Mouse (Mus musculus) left cerebral cortex, postnatal 10 days (tissue): Measurements from ENCODE around the gene Rpl23a. TPM values are rescaled to one million over a fixed set of nuclear protein-coding genes. Genes with fewer than 3 reads are reported as not detected.
A peak's percentile ranks its signal among the peaks of the same experiment; 100 is the strongest.

ENCODE experiments used
- DNase-seq, 2 experiments: peaks; one replicate each; pipeline ENCODE4 v3.0.0; 2021 to 2022; ENCODE audit warnings: low spot score in 2 of 2, mixed read lengths in 1 of 2; ENCODE audit errors: extremely low spot score in 1 of 2
- intact Hi-C: fragments of 180-260 bp; cut with DNase I; formaldehyde crosslinking; loops from one replicate; pipeline ENCODE4 v1.15.1; 2025
- total RNA-seq, 2 experiments: library from RNA; stranded (reverse); gene quantifications; 2 replicates each; pipeline ENCODE4 v1.2.3; 2021

Rpl23a gene
- 100 to 1,000 TPM; 802 to 805 TPM for total RNA-seq

GRCm38 (mm10) chr11:78182961-78183844, at the start of gene Rpl23a:
Rpl23a (minus strand) TSS chr11:78183584.
- intact Hi-C loops, result no loop called here
- DNase-seq, result peak; percentile 84 to 89

- intact Hi-C loops, result no loop called here
- DNase-seq, result no peak
Observed at GRCm38 (mm10) chr11:78231518-78231917, 48.1 kb upstream of the Rpl23a start.

GRCm38 (mm10) chr11:78223586-78223985, 40.2 kb upstream of the Rpl23a start:
- DNase-seq, result no peak
- intact Hi-C loops, result loop anchor here (5.0 kb wide), 1 partner anchor 49 kb away; no protein-coding TSS in a partner anchor

- intact Hi-C loops, result no loop called here
- DNase-seq, result peak; percentile 28 to 29
Observed at GRCm38 (mm10) chr11:78215709-78216317, 32.4 kb upstream of the Rpl23a start.

GRCm38 (mm10) chr11:78213086-78213817, 29.9 kb upstream of the Rpl23a start:
- DNase-seq, result peak in 1 of 2 experiments; percentile 17
- intact Hi-C loops, result loop anchor here (5.0 kb wide), 1 partner anchor 54 kb away; no protein-coding TSS in a partner anchor

GRCm38 (mm10) chr11:78211513-78211912, 28.1 kb upstream of the Rpl23a start:
- intact Hi-C loops, result loop anchor here (5.0 kb wide), 1 partner anchor 56 kb away; no protein-coding TSS in a partner anchor
- peak in 1 of 2 experiments; percentile 22 for DNase-seq

- intact Hi-C loops, result loop anchor here (5.0 kb wide), 1 partner anchor 57 kb away; no protein-coding TSS in a partner anchor
- DNase-seq, result no peak
Observed at GRCm38 (mm10) chr11:78210615-78211014, 27.2 kb upstream of the Rpl23a start.

- intact Hi-C loops, result loop anchor here (5.0 kb wide), 1 partner anchor 57 kb away; no protein-coding TSS in a partner anchor
- DNase-seq, result no peak
Observed at GRCm38 (mm10) chr11:78209886-78210285, 26.5 kb upstream of the Rpl23a start.

GRCm38 (mm10) chr11:78207190-78207589, 23.8 kb upstream of the Rpl23a start:
- DNase-seq, result no peak
- intact Hi-C loops, result no loop called here

- no peak for DNase-seq
- intact Hi-C loops, result no loop called here
Observed at GRCm38 (mm10) chr11:78205361-78206206, 22.2 kb upstream of the Rpl23a start.

- no peak for DNase-seq
- intact Hi-C loops, result no loop called here
Observed at GRCm38 (mm10) chr11:78204287-78204686, 20.9 kb upstream of the Rpl23a start.

GRCm38 (mm10) chr11:78202372-78202771, 19.0 kb upstream of the Rpl23a start:
- DNase-seq, result no peak

GRCm38 (mm10) chr11:78195101-78195863, 11.9 kb upstream of the Rpl23a start:
- DNase-seq, result no peak
- intact Hi-C loops, result no loop called here

More at GRCm38 (mm10) chr11:78202372-78202771, 19.0 kb upstream of the Rpl23a start:
- intact Hi-C loops, result no loop called here

- intact Hi-C loops, result no loop called here
- peak in 1 of 2 experiments; percentile 83 for DNase-seq
Observed at GRCm38 (mm10) chr11:78194411-78195100, 11.2 kb upstream of the Rpl23a start.

GRCm38 (mm10) chr11:78193113-78193512, 9.7 kb upstream of the Rpl23a start, which contains the start of gene Proca1:
Proca1 (plus strand) TSS chr11:78193392.
- DNase-seq, result no peak
- intact Hi-C loops, result no loop called here

GRCm38 (mm10) chr11:78190041-78190440, 6.7 kb upstream of the Rpl23a start:
- DNase-seq, result no peak
- intact Hi-C loops, result no loop called here
